Mouse (Mus musculus): ENCODE data around the gene Acvrl1.

The Acvrl1 gene

DNA sequence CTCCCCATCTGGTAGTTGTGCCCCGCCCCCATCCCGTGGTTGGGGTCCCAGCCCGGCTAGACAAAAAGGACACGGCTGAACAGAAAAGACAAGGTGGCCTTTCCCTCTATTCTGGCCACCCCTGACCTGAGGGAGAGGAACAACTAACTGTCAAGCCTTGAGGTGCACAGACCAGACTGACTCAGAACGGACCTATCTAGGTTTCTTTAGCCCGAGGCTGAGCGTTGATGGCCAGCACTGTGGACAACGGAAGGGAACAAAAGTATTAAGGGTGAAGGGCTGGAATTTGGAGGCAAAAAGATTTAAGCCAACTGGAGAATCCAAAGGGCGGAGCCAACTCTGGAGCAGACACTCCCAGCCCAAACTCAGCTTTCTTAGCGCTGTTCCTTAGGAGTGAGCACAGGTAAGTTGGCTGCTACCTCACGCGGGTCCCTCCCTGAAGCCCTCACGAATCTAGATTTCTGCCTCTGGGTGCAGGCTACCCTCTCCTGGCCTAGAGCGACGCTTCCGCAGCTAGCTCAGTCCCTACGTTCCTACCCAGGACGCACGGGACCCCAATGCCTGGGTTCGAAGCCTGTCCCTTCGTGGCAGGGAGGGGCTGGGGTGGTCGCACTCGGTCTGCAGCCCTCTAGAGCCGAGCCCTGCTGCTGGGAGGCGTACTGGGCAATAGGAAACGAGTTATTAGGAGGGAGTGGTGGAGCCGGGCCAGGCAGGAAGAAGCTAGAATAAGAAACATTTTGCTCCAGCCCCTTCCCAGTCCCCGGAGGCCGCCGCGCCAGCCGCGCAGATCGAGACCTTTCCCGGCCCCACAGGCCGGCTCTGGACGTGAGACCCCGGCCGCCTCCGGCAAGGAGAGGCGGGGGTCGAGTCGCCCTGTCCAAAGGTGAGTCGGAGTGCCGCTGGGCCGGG, at the start of gene Acvrl1:
Gene Acvrl1 (plus strand): TSS at position 342 of the 909 bp plus-strand sequence.
- DNase-seq (ENCODE audit: low spot score in 2 of 2), result no peak

DNA sequence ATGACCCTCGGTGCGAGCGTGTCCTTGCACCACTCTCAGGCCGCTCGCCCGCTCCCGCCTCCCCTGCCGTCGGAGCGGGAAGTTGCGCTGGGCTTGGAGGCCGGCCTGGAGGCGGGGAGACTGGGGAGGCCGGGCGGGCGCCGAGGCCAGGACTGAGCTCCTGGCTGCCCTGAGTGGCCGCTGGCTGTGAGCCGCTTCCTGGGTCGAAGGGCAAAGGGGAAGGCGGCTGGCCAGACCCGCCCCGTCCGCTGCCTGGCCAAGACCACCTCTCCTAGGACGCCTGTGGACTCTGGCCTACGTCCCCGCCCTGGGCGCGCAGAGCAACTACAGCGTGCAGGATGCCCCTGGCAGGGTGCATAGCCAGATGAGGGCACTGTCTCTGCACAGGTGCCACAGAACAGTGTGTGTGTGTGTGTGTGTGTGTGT, 49.6 kb upstream of the Acvrl1 start:
- DNase-seq (ENCODE audit: low spot score in 2 of 2), result peak; percentile 75 to 76

DNA sequence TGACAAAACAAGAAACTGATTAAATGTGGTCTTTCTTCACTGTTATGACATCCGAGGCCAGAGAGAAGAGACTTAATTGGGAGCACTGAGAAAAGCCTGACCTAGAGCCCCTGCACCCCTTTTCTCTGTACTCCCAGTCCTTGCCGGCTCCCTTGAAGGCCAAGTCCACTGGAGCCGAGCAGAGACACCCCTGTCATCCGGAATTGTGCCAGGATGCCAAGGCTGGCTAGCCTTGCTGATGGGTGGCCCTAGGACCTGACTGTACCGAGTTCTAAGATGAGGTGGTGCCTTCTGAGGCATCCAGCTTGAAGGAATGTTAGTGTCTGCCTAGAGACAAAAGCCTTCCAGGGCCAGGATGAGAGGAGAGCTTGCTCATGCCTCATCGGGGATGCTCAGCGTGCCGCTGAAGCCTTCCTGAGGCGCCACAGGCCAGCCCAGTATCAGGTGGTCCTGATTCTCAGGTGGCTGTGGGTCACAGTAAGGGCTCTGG, 48.2 kb upstream of the Acvrl1 start:
- no peak for DNase-seq (ENCODE audit: low spot score in 2 of 2)

DNA sequence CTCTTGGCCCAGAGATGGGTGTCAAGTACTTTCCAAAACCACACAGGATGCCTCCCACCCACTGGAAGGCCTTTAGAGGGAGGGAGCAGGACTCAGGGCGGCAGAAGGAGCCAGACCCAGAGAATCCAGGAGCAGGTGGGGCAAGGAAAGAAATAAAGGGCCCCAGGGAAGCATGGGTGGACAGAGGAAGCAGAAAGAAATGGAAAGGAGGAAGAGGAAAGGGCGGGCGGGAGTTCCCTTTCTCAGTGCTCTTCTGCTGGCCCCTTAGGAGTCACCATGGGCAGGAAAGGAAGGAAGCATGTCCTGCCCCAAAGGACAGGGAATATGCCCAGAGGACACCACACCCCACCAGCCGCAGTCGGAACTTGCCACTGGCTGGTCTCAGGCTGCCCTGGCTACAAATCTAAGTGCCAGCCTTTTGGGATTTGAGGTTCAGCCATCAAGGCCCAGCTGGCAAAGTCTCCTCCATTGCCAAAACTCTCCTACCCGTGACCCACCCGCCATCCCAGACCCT, 47.2 kb upstream of the Acvrl1 start:
- no peak for DNase-seq (ENCODE audit: low spot score in 2 of 2)

DNA sequence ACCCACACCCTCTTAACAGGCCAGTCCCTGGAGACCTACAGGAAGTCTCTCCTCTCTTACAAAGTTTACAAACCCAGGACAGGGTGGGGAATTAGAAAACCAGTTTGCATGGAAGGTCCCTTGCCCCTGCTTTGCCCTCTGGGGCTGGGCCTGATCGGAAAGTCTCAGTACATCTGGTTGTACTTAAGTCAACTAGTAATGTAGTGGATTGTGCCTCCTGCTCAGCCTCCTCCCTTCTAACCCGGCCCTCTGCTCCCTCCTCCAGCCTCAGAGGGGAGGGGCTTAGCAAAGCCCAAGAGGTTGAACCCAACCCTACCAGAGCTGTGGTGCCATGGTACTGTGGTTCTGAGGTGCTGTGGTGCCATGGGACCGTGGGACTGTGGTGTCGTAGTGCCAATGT, 46.1 kb upstream of the Acvrl1 start:
- DNase-seq (ENCODE audit: low spot score in 2 of 2), result no peak

DNA sequence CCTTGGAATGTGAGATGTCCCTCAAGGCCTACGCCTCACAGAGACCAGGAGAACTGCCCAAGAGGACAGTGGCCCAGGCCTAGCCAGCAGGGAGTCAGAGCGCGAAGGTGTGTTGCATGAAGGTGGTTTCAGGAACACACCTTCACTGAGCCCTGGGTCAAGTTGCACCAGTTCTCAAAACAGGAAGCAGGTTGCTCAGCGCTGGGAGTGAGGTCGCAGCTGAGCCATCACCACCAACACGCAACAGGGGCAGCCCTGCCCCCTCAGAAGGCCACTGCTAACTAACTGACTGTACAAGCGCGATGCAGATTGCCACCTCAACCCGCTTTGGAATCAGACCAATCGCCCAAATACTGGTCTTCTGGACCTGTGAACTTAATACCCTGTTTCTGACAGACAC, 43.8 kb upstream of the Acvrl1 start:
- DNase-seq (ENCODE audit: low spot score in 2 of 2), result no peak

DNA sequence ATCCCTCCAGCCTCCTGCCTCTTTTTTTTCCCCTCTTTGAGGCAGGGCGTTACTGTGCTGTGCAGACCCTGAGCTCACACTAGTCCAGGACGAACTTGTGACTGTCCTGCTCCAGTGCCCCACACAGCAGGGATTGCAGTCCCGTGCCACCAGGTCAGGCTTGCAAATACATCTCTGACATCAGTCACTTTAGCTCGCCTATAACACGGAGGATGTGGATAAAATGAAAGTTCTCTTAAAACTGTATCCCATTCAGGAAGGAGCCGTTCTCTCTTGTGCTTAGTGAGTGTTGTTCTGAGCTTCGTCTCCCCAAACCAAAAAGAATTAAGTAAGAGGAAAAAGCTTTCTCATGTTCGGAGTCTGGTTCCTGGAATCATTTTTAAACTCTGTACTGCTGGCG, 41.9 kb upstream of the Acvrl1 start:
- no peak for DNase-seq (ENCODE audit: low spot score in 2 of 2)

DNA sequence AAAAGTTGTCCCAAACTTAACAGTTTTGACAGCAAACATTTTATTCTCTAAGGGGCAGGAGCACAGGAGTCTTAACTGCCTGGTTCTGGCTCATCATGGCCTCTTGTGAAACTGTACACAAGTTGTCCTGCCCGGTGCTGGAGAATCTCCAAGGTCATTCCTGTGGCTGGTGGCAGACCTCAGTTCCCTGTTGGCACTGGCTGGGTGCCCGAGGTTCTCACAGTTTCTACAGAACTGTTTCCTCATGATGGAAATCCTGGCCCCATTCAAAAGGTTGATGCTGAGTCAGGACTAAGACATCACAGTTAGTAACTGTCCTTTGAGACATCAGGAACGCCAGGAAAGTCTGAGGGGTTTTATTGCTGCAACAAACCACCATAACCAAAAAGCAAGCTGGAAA, 41.4 kb upstream of the Acvrl1 start:
- peak in 1 of 2 experiments; percentile 54 for DNase-seq (ENCODE audit: low spot score in 2 of 2)

DNA sequence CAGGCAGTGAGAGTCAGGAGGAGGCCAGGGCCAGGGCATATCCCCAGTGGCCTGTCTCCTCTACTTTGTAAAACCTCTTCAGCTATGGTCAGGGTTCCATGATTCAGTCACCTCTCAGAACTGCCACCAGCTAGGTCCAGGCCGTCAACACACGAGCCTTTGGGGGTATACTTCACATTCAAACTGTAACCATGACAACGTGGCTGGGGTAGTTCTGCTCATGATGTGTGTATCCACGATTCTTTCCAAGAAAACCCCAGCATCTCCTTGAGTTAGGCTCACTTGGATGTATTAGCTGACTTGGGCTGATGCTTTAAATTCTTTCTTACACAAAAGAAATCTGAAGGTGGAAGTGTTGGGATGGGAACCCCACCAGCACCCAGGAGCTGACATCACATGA, 40.0 kb upstream of the Acvrl1 start:
- peak in 1 of 2 experiments; percentile 59 for DNase-seq (ENCODE audit: low spot score in 2 of 2)

DNA sequence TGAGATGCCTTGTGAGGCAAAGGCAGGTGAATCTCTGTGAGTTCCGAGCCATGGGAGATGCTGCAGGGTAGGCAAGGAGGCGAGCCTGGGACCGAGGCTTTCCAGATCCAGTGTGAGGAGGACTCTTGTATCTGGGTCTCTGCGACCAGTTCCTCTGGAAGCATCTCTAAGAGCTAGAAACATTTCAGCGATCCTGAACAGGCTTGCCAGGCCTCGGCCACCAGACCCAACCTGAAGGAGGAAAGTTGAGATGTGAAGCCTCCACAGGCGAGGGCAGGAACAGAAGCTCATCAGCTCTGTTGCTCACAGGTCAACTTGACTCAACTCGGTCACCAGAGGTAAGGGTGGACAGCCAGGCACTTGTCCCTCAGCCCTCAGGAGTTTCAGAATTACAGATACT, 36.8 kb upstream of the Acvrl1 start:
- no peak for DNase-seq (ENCODE audit: low spot score in 2 of 2)

DNA sequence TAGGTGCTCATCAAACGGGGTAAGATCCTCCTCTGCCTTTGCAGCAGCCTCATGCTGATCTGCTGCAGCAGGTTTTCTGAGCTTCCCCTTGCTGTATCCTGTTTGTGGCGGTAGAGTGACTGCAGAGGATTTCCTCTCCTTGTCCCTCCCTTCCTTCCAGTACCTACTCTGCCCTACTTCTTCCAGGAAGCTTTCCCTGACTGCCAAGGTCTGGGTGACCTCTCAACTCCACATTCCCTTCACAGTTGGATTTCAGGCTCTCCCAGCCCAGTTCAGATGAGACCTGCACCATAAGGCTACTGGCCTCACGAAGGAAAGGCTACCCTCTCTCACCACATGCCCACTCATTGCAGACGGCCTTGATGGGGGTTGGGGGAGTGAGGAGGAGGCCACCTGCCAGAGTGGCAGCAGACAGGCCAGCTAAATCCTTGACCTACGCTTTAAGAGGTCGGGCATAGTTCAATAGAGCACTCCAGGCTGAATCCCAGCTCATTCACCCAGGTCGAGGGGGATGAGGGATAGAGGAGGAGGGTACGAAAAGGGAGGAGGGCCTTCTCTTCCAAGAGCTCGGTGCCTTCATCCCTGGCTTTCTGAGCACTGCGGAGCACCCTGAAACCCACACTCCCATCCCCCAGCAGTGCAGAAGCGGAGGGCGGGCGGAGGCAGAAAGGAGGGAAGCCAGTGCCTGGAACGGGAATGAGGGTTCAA, 36.0 kb upstream of the Acvrl1 start:
- peak in 1 of 2 experiments; percentile 38 for DNase-seq (ENCODE audit: low spot score in 2 of 2)

DNA sequence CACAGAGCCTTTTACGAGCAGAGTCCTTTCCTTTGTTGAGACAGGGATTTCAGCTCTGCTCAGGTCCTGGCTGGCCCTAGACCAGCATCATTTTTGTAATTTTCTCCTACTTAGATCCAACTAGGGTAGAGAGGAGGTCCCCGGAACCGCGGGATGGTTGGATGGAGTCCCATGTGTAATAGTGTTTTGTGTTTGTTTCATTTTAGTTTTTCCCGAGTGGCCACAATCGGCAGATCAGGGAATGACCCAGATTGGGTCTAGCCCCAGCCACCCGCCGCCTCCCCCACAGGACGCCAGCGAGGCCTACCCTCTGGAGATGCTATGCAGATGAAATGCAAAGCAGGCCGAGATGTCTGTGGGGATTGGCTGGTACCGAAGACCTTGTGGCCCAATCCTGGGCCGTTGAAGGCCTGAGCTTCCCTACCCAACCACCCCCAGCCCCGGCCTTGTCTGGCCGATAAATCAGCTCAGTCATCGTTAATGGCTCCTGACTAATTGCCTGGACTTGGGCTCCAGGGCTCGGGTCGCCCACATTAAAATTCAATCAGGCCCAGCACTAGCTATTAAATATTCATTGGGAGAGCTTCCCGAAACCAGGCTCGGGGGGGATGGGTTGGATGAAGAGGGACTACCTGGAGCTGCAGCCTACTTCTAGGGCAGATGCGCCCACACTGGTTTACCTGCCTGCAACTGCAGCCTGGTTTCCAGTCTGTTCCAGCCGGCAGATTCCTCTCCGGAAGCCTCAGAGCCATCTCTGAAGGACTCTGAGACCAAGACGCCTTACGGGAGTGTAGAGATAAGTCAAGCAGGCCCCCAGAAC, 35.3 kb upstream of the Acvrl1 start:
- DNase-seq (ENCODE audit: low spot score in 2 of 2), result peak; percentile 60 to 64

DNA sequence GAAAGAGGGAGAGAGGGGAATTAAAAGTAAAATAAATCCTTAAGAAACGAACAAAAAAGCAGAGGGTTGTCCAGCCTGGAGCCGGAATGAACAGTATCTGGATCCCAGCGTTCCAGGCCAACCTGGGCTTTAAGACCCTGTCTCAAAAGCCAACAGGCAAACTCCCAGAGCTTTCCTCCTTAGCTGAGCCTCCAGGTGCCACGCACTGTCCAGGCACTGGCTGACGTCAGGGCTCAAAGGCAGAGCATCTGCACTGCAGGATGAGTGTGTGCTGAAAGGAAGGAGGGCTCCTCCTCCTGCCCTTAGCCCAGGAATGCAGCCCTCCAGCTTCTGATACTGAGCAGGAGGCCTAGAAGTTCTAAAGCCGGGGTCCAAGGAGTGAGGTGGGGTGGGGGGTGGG, 34.3 kb upstream of the Acvrl1 start:
- no peak for DNase-seq (ENCODE audit: low spot score in 2 of 2)

DNA sequence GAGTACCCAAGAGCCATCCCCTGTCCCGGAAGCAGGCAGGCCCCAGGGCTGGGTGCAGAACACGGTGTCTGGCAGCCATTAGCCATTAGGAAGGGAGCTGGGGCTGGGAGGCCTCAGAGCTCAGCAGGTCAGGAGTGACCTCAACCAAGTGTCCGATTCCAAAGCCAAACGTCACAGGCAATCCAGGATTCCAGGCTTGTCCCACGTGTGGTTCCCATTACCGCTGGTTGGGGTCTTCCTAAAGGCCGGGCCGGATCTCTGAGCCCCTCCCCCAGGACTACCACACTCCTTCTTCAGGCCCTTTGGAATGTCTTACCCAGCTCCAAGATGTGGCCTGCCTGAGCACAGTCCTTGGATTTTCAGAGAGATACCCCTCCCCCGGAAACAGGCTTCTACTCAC, 33.3 kb upstream of the Acvrl1 start:
- DNase-seq (ENCODE audit: low spot score in 2 of 2), result no peak

DNA sequence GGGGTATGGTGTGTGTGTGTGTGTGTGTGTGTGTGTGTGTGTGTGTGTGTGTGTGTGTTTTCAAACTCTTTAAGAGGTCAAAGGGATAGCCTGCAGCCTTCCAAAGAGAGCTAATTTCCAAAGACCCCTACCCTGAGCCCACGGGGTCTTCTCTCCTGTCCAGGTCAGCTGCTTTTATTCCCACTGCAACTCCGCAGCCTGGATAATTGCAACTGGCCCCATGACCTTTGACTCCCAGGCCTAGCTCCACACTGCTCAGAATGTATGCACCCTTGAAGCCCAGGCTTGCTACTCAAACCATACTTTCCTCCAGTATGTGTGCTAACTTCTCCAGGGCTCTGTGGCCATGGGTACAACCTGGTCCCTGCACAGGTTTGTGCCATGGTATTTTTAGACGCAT, 32.9 kb upstream of the Acvrl1 start:
- DNase-seq (ENCODE audit: low spot score in 2 of 2), result no peak

DNA sequence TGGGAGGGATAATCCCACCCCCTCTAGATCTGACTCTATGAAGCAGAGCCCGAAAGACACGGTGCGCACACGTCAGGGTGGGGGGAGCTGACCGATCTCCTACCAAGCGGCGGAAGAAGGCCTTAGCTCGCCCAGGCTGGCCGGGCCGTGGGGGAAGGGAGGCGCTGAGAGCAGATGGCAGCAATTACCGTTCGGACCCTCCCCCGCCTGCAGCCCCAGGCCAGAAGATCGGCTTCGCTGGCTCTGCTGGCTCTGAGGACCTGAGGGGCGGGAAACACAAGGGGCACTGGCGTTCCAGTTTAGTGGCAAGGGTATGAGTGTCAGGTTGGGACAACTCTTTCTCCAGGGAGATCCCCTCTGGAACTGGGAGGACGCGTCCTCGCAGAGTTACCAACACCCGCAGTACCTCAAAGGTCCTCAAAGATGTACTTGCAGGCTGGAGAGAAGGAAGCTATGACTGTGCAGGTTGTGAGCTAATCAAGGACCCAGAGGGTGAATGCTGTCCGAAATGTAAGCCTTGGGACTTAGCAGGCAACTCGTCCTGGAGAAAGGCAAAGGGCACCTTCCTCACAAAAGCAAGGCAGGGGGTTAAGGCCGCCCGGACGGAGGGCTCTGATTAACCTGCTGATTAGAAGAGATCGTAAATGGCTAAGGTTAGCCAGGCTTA, 30.2 kb upstream of the Acvrl1 start:
- DNase-seq (ENCODE audit: low spot score in 2 of 2), result no peak

DNA sequence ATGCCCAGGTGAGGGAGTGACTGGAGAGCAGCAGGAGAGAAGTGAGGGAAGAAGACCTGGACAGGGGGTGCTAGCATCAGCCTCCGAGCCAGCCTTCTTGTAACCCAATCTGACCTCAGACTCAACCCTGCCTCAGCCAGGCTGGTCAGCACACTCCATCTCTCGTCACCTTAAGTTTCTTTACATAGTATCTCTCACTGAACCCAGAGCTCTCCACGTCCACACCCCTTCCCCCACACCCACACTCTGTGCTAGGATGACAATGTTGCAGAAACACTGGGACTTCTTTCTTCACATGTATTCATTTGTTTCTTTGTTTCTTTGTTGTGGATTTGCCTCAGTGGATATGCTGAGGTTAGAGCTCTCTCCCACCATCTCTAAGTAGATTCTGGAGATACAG, 27.3 kb upstream of the Acvrl1 start:
- DNase-seq (ENCODE audit: low spot score in 2 of 2), result no peak

DNA sequence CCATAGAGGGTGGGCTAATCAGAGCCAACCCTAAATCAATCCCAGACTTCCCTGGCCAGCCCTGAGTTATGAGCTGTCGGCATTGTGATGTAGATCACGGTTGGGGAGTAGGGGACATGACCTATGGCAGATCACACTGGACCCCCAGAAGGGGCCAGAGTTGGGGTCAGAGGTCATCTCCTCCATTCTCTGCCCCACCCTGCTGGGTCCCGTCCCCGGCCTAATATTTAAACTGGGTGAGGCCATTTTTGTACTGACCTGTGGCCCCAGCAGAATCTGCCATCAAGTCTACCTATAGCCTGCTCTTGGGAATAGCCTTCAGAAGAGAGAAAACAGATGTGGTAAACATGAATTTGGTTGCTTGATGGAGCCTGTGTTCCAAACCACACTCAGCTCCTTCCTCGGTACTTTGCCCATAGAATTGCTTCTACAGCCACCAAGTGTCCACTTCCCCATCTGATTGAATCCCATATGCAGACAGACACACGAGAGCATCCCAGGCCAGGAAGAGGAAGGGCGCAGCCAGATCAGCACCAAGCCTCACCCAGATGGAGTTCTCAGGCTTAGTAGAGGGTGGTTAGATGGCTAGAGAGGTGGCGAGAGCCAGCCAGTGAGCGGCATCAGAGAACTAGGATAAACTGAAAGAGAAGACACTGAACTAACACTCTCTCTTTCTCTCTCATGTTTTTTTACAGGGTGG, 24.6 kb upstream of the Acvrl1 start:
- no peak for DNase-seq (ENCODE audit: low spot score in 2 of 2)

DNA sequence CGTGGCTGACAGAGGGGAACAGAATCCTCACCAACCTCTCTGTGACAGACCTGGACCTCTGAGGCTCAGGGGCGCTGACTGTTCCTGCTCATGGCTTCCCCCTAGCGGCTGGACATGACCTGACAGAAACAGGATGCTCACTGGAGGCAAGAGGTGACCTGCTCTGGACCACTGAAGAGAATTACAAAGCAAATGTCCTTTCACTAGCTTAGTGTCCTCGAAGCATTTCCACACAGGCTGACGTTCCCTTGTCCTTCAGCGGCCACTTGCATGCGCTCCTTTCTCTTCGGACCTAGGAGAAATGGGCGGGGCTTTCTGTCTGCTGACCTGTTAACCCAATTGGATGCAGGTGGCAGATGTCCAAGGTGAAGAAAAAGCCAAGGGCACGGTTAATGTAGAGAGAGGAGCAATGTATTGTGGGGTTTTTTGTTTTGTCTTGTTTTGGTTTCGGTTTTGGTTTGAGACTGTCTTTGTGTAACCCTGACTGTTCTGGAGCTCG, 22.8 kb upstream of the Acvrl1 start:
- DNase-seq (ENCODE audit: low spot score in 2 of 2), result peak; percentile 57 to 72

DNA sequence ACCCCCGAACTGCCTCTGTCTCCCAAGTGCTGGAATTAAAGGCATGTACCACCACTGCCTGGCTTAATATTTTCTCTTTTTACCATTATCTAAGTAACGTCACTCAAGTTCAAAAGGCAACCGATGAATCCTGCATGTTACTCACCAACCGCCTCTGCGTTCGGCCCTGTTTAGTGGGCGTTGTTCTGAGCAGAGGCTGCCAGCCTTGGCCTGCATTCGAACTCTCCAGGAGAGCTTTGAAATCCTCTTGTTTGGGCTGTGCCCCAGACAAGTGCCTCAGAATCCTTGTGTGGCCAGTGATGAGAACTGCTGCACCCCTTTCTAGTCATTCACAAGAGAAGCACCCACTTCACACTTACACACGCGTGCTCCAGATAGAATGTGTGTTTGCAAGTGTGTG, 22.3 kb upstream of the Acvrl1 start:
- DNase-seq (ENCODE audit: low spot score in 2 of 2), result no peak

All from right cerebral cortex, postnatal 10 days (tissue).